Mouse (Mus musculus) intestine, postnatal 0 days (tissue): ENCODE data around the gene Taf12. TPM values are rescaled to one million over a fixed set of nuclear protein-coding genes. Genes with fewer than 3 reads are reported as not detected.

Source experiments
- ATAC-seq: fragments of 200-750 bp; cut with Nextera tagmentation; 2 replicates; pipeline ENCODE4 v1.8.0; 2017; ENCODE audit warnings: mild to moderate bottlenecking, moderate TSS enrichment, moderate library complexity
- H3K27ac ChIP-seq: fragments of 300-500 bp; sonication (generic); 2 replicates; pipeline ENCODE4 v1.5.1; 2014; ENCODE audit warnings: mild to moderate bottlenecking, low read depth, low read length, moderate library complexity
- H3K27me3 ChIP-seq: fragments of 300-500 bp; sonication (generic); replicated peaks from 2 replicates; pipeline ENCODE4 v1.6.1; 2014; ENCODE audit warnings: low read length, mixed read lengths; ENCODE audit not compliant: control insufficient read depth, insufficient read depth
- H3K36me3 ChIP-seq: fragments of 300-500 bp; sonication (generic); 2 replicates; pipeline ENCODE4 v1.6.1; 2014; ENCODE audit warnings: mild to moderate bottlenecking, moderate library complexity; ENCODE audit not compliant: control insufficient read depth, insufficient read depth
- H3K4me1 ChIP-seq: fragments of 300-500 bp; sonication (generic); replicated peaks from 2 replicates; pipeline ENCODE4 v1.6.1; 2014; ENCODE audit warnings: antibody characterized with exemption, low read length, mixed read lengths; ENCODE audit not compliant: control insufficient read depth, insufficient read depth
- H3K4me2 ChIP-seq: fragments of 300-500 bp; sonication (generic); replicated peaks from 2 replicates; pipeline ENCODE4 v1.6.1; 2014; ENCODE audit warnings: low read depth, mild to moderate bottlenecking, moderate library complexity
- H3K4me3 ChIP-seq: fragments of 300-500 bp; sonication (generic); 2 replicates; pipeline ENCODE4 v1.5.1; 2014; ENCODE audit warnings: low read depth, low read length
- H3K9ac ChIP-seq: fragments of 300-500 bp; sonication (generic); 2 replicates; pipeline ENCODE4 v1.6.1; 2014; ENCODE audit warnings: mild to moderate bottlenecking, low read depth, low read length
- H3K9me3 ChIP-seq: fragments of 300-500 bp; sonication (generic); 2 replicates; pipeline ENCODE4 v1.6.1; 2016; ENCODE audit warnings: mixed run types; ENCODE audit not compliant: control insufficient read depth
- CTCF ChIP-seq: sonication (generic); IDR thresholded peaks from 2 replicates; pipeline ENCODE4 v1.5.1; 2016; ENCODE audit warnings: low read depth, mild to moderate bottlenecking, control low read depth, antibody characterized with exemption, moderate library complexity
- WGBS: fragments of 180-500 bp; shearing (Covaris S2); extraction: QIAGEN DNeasy Blood & Tissue Kit; methylation state at CpG from one replicate; pipeline ENCODE4 v1.1.7; 2014; 5-methylcytosine and 5-hydroxymethylcytosine counted together
- polyA plus RNA-seq: library from polyadenylated mRNA; unstranded; fragments of >200 nt; fragmentation: Nextera tagmentation; extraction: Ambion mirVana; gene quantifications from 2 replicates; pipeline ENCODE4 v1.2.1, GENCODE M21; 2015

The Taf12 gene
- polyA plus RNA-seq, 1 experiment from 2014 or later, result 43.2 TPM

- WGBS, result under 1% methylated on average over 41 of the region's 41 CpGs
- peak overlapping the region; percentile 79 for H3K4me3 ChIP-seq
- H3K4me2 ChIP-seq, result peak overlapping the region; percentile 80
- no peaks in the 10 kb centered on the region for H3K27me3 ChIP-seq
- no peaks in the 10 kb centered on the region for H3K4me1 ChIP-seq
- peaks cover 30% of the 10 kb centered on the region for H3K36me3 ChIP-seq
- peak; percentile 81 for ATAC-seq
- H3K9ac ChIP-seq, result peak overlapping the region; percentile 84
- no peak for TF ChIP-seq CTCF
- no peaks in the 10 kb centered on the region for H3K9me3 ChIP-seq
- H3K27ac ChIP-seq, result peak overlapping the region; percentile 94
These were observed 34.4 kb downstream of the Taf12 start for GRCm38 (mm10) chr4:132308437-132309139.

- peak overlapping the region; percentile 79 for H3K4me3 ChIP-seq
- peak overlapping the region; percentile 80 for H3K4me2 ChIP-seq
- WGBS, result under 1% methylated on average over 15 of the region's 15 CpGs
- no peaks in the 10 kb centered on the region for H3K9me3 ChIP-seq
- H3K4me1 ChIP-seq, result no peaks in the 10 kb centered on the region
- H3K27me3 ChIP-seq, result no peaks in the 10 kb centered on the region
- peak overlapping the region; percentile 84 for H3K9ac ChIP-seq
- TF ChIP-seq CTCF, result no peak
- peak overlapping the region; percentile 94 for H3K27ac ChIP-seq
- peaks cover 37% of the 10 kb centered on the region for H3K36me3 ChIP-seq
- no peak for ATAC-seq
These were observed 35.1 kb downstream of the Taf12 start for GRCm38 (mm10) chr4:132309140-132309848.

DNA sequence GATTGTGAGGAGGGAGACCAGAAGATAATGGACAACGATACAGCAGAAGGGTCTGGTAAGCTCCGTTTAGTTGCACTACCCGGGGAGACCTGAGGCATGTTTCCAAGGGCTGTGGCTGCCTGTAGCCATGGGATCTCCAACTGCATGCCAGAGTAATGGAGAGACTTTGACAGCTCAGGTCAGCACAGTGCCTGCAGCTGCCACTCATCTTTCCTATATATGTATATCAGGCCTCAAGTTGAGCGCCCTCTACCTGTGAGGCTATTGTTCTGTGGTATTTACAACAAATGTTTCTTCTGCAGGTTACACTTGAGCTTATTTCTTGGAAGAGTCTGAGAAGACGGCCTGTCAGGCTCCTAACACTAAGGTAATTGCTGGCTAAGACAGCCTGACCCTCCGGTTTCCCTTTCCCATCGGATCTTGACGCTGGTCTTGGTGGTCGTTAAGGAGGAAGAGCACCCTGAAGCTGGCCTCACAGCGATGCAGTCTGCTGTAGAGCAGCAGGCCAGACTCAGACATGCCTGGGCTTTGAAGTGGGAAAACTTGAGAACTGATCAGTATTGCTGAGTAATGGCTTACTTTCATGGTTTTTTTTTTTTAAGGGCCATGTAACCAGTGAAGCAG is 35.8 kb downstream of the Taf12 start:
- H3K36me3 ChIP-seq, result peaks cover 38% of the 10 kb centered on the region
- H3K9ac ChIP-seq, result peak overlapping the region; percentile 84
- no peaks in the 10 kb centered on the region for H3K27me3 ChIP-seq
- 0 out of 2 replicates have a peak overlapping the region, but pooled peaks have one; percentile 36 for H3K27ac ChIP-seq
- WGBS, result 24% methylated on average over 10 of the region's 10 CpGs
- H3K4me2 ChIP-seq, result peak overlapping the region; percentile 80
- peak overlapping the region; percentile 79 for H3K4me3 ChIP-seq
- H3K9me3 ChIP-seq, result no peaks in the 10 kb centered on the region
- H3K4me1 ChIP-seq, result no peaks in the 10 kb centered on the region
- peak; percentile 79 for TF ChIP-seq CTCF
- ATAC-seq, result 0 out of 2 replicates have a peak, but pooled peaks have one; percentile 11

- H3K36me3 ChIP-seq, result peaks cover 42% of the 10 kb centered on the region
- TF ChIP-seq CTCF, result no peak
- WGBS, result 34% methylated on average over 1 of the region's 1 CpGs
- H3K27me3 ChIP-seq, result no peaks in the 10 kb centered on the region
- no peaks in the 10 kb centered on the region for H3K9me3 ChIP-seq
- no peaks in the 10 kb centered on the region for H3K4me1 ChIP-seq
- H3K9ac ChIP-seq, result no peak overlapping the region
- ATAC-seq, result no peak
- 0 out of 2 replicates have a peak overlapping the region, but pooled peaks have one; percentile 15 for H3K27ac ChIP-seq
- no peak overlapping the region for H3K4me2 ChIP-seq
- no peak overlapping the region for H3K4me3 ChIP-seq
These were observed 37.0 kb downstream of the Taf12 start for GRCm38 (mm10) chr4:132311209-132311608.

DNA sequence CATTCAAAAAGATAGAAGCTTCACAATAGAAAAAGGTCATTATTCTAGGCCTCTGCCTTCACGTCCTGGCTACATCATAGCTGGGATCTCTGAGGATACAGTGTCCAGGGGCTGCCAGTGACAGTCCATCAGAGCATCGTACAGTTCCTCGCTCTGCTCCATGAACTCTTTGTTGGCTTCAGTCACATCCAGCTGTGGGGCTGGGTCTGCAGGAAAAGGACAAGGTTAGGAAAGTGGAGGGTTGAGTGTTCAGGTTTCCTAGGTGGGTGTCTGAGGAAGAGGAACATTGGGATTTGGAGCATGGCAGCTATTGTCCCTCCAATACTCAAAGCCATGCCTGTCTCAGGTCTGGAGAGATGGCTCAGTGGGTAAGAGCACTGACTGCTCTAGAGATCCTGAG is 37.6 kb downstream of the Taf12 start:
- WGBS, result 53% methylated on average over 3 of the region's 3 CpGs
- no peak for ATAC-seq

GRCm38 (mm10) chr4:132312627-132313026 is 38.5 kb downstream of the Taf12 start:
- Histone ChIP-seq H3K4me2 (no peak overlapping the region), H3K27ac (no peak overlapping the region), H3K27me3 (no peaks in the 10 kb centered on the region), H3K36me3 (peaks cover 56% of the 10 kb centered on the region), H3K4me3 (no peak overlapping the region), H3K9ac (no peak overlapping the region), H3K9me3 (no peaks in the 10 kb centered on the region), H3K4me1 (no peaks in the 10 kb centered on the region)
- TF ChIP-seq CTCF, result no peak
- 90% methylated on average over 5 of the region's 5 CpGs for WGBS
- no peak for ATAC-seq

More for the DNA sequence above, 37.6 kb downstream of the Taf12 start:
- Histone ChIP-seq H3K9ac (no peak overlapping the region), H3K4me1 (no peaks in the 10 kb centered on the region), H3K36me3 (peaks cover 48% of the 10 kb centered on the region), H3K27ac (no peak overlapping the region), H3K27me3 (no peaks in the 10 kb centered on the region), H3K4me3 (no peak overlapping the region), H3K9me3 (no peaks in the 10 kb centered on the region), H3K4me2 (no peak overlapping the region)
- TF ChIP-seq CTCF, result no peak
